Mouse (Mus musculus): ENCODE measurements around the gene Creb3l1. TPM values are rescaled to one million over a fixed set of nuclear protein-coding genes. Genes with fewer than 3 reads are reported as not detected.

Creb3l1 gene
- polyA plus RNA-seq, 1 experiment from 2014 or later, result 0.96 TPM

- H3K4me3 ChIP-seq, result no peak overlapping the region
- peaks cover 50% of the 10 kb centered on the region for H3K27me3 ChIP-seq (ENCODE audit: low read depth, poor library complexity, severe bottlenecking)
- DNase-seq (ENCODE audit: low spot score), result no peak
- H3K36me3 ChIP-seq, result no peaks in the 10 kb centered on the region
- H3K4me1 ChIP-seq, result peaks cover 19% of the 10 kb centered on the region
- WGBS, result 59% methylated on average over 11 of the region's 11 CpGs
- no peak overlapping the region for H3K27ac ChIP-seq (replicated peaks)
- no peaks in the 10 kb centered on the region for H3K9me3 ChIP-seq (replicated peaks)
These were observed 3.7 kb upstream of the Creb3l1 start for GRCm38 (mm10) chr2:92027811-92028590.

GRCm38 (mm10) chr2:92025966-92026365 is 1.7 kb upstream of the Creb3l1 start:
- peaks cover 71% of the 10 kb centered on the region for H3K27me3 ChIP-seq (ENCODE audit: low read depth, poor library complexity, severe bottlenecking)
- DNase-seq (ENCODE audit: low spot score), result no peak
- no peaks in the 10 kb centered on the region for H3K9me3 ChIP-seq (replicated peaks)
- H3K36me3 ChIP-seq, result no peaks in the 10 kb centered on the region
- H3K4me1 ChIP-seq, result peaks cover 19% of the 10 kb centered on the region
- 76% methylated on average over 6 of the region's 6 CpGs for WGBS
- no peak overlapping the region for H3K4me3 ChIP-seq
- H3K27ac ChIP-seq (replicated peaks), result no peak overlapping the region

GRCm38 (mm10) chr2:92025202-92025601 is 900 bp upstream of the Creb3l1 start:
- H3K27me3 ChIP-seq (ENCODE audit: low read depth, poor library complexity, severe bottlenecking), result peaks cover 73% of the 10 kb centered on the region
- no peaks in the 10 kb centered on the region for H3K9me3 ChIP-seq (replicated peaks)
- H3K36me3 ChIP-seq, result no peaks in the 10 kb centered on the region
- H3K4me1 ChIP-seq, result peaks cover 19% of the 10 kb centered on the region
- DNase-seq (ENCODE audit: low spot score), result no peak
- H3K4me3 ChIP-seq, result no peak overlapping the region
- H3K27ac ChIP-seq (replicated peaks), result no peak overlapping the region
- 83% methylated on average over 2 of the region's 2 CpGs for whole genome bisulfite sequencing

- no peaks in the 10 kb centered on the region for H3K9me3 ChIP-seq (replicated peaks)
- 6% methylated on average over 45 of the region's 56 CpGs for WGBS
- H3K4me3 ChIP-seq, result peak overlapping the region; percentile 81
- H3K27me3 ChIP-seq (ENCODE audit: low read depth, poor library complexity, severe bottlenecking), result peaks cover 69% of the 10 kb centered on the region
- peak overlapping the region; percentile 55 for H3K27ac ChIP-seq (replicated peaks)
- peak; percentile 37 for DNase-seq (ENCODE audit: low spot score)
- peaks cover 19% of the 10 kb centered on the region for H3K4me1 ChIP-seq
- H3K36me3 ChIP-seq, result no peaks in the 10 kb centered on the region
These were observed 684 bp downstream of the Creb3l1 start for GRCm38 (mm10) chr2:92023362-92024273.

GRCm38 (mm10) chr2:92020676-92021265 is 3.5 kb downstream of the Creb3l1 start:
- H3K9me3 ChIP-seq (replicated peaks), result no peaks in the 10 kb centered on the region
- H3K27ac ChIP-seq (replicated peaks), result no peak overlapping the region
- H3K4me3 ChIP-seq, result no peak overlapping the region
- peaks cover 53% of the 10 kb centered on the region for H3K27me3 ChIP-seq (ENCODE audit: low read depth, poor library complexity, severe bottlenecking)
- H3K4me1 ChIP-seq, result peaks cover 17% of the 10 kb centered on the region
- 60% methylated on average over 4 of the region's 4 CpGs for WGBS
- no peak for DNase-seq (ENCODE audit: low spot score)
- H3K36me3 ChIP-seq, result no peaks in the 10 kb centered on the region

GRCm38 (mm10) chr2:92017440-92017839 is 6.9 kb downstream of the Creb3l1 start:
- H3K4me1 ChIP-seq, result peaks cover 16% of the 10 kb centered on the region
- no peak for DNase-seq (ENCODE audit: low spot score)
- peaks cover 20% of the 10 kb centered on the region for H3K27me3 ChIP-seq (ENCODE audit: low read depth, poor library complexity, severe bottlenecking)
- H3K4me3 ChIP-seq, result no peak overlapping the region
- 72% methylated on average over 1 of the region's 1 CpGs for WGBS
- H3K9me3 ChIP-seq (replicated peaks), result no peaks in the 10 kb centered on the region
- H3K36me3 ChIP-seq, result no peaks in the 10 kb centered on the region
- H3K27ac ChIP-seq (replicated peaks), result no peak overlapping the region

- peaks cover 16% of the 10 kb centered on the region for H3K27me3 ChIP-seq (ENCODE audit: low read depth, poor library complexity, severe bottlenecking)
- no peak overlapping the region for H3K4me3 ChIP-seq
- H3K27ac ChIP-seq (replicated peaks), result no peak overlapping the region
- H3K9me3 ChIP-seq (replicated peaks), result no peaks in the 10 kb centered on the region
- 67% methylated on average over 3 of the region's 3 CpGs for WGBS
- H3K4me1 ChIP-seq, result peaks cover 16% of the 10 kb centered on the region
- no peaks in the 10 kb centered on the region for H3K36me3 ChIP-seq
- no peak for DNase-seq (ENCODE audit: low spot score)
These were observed 7.3 kb downstream of the Creb3l1 start for GRCm38 (mm10) chr2:92016981-92017380.

GRCm38 (mm10) chr2:92014891-92015290 is 9.4 kb downstream of the Creb3l1 start:
- 81% methylated on average over 5 of the region's 5 CpGs for WGBS
- Histone ChIP-seq H3K9me3 (replicated peaks) (no peaks in the 10 kb centered on the region), H3K36me3 (no peaks in the 10 kb centered on the region), H3K4me1 (peaks cover 16% of the 10 kb centered on the region), H3K4me3 (no peak overlapping the region), H3K27me3 (ENCODE audit: low read depth, poor library complexity, severe bottlenecking) (peaks cover 22% of the 10 kb centered on the region), H3K27ac (replicated peaks) (no peak overlapping the region)
- no peak for DNase-seq (ENCODE audit: low spot score)

GRCm38 (mm10) chr2:92014248-92014647 is 10.1 kb downstream of the Creb3l1 start:
- peaks cover 29% of the 10 kb centered on the region for H3K27me3 ChIP-seq (ENCODE audit: low read depth, poor library complexity, severe bottlenecking)
- H3K36me3 ChIP-seq, result no peaks in the 10 kb centered on the region
- no peak overlapping the region for H3K27ac ChIP-seq (replicated peaks)
- peaks cover 19% of the 10 kb centered on the region for H3K4me1 ChIP-seq
- DNase-seq (ENCODE audit: low spot score), result no peak
- no peak overlapping the region for H3K4me3 ChIP-seq
- WGBS, result 92% methylated on average over 6 of the region's 6 CpGs
- H3K9me3 ChIP-seq (replicated peaks), result no peaks in the 10 kb centered on the region

GRCm38 (mm10) chr2:92012768-92013445 is 11.4 kb downstream of the Creb3l1 start:
- Histone ChIP-seq H3K27ac (replicated peaks) (no peak overlapping the region; the same call in 1 of the 2 replicates), H3K27me3 (ENCODE audit: low read depth, poor library complexity, severe bottlenecking) (peaks cover 31% of the 10 kb centered on the region), H3K4me1 (peaks cover 28% of the 10 kb centered on the region), H3K4me3 (no peak overlapping the region), H3K9me3 (replicated peaks) (no peaks in the 10 kb centered on the region), H3K36me3 (no peaks in the 10 kb centered on the region)
- peak; percentile 33 for DNase-seq (ENCODE audit: low spot score)
- WGBS, result 40% methylated on average over 8 of the region's 8 CpGs

GRCm38 (mm10) chr2:92011424-92012353 is 12.6 kb downstream of the Creb3l1 start:
- H3K4me1 ChIP-seq, result peaks cover 37% of the 10 kb centered on the region
- H3K27ac ChIP-seq (replicated peaks), result no peak overlapping the region
- 84% methylated on average over 12 of the region's 12 CpGs for WGBS
- no peak overlapping the region for H3K4me3 ChIP-seq
- no peaks in the 10 kb centered on the region for H3K9me3 ChIP-seq (replicated peaks)
- peaks cover 35% of the 10 kb centered on the region for H3K27me3 ChIP-seq (ENCODE audit: low read depth, poor library complexity, severe bottlenecking)
- no peaks in the 10 kb centered on the region for H3K36me3 ChIP-seq
- DNase-seq (ENCODE audit: low spot score), result no peak
